Mouse (Mus musculus): Measurements from ENCODE around the gene Hc.

DNA sequence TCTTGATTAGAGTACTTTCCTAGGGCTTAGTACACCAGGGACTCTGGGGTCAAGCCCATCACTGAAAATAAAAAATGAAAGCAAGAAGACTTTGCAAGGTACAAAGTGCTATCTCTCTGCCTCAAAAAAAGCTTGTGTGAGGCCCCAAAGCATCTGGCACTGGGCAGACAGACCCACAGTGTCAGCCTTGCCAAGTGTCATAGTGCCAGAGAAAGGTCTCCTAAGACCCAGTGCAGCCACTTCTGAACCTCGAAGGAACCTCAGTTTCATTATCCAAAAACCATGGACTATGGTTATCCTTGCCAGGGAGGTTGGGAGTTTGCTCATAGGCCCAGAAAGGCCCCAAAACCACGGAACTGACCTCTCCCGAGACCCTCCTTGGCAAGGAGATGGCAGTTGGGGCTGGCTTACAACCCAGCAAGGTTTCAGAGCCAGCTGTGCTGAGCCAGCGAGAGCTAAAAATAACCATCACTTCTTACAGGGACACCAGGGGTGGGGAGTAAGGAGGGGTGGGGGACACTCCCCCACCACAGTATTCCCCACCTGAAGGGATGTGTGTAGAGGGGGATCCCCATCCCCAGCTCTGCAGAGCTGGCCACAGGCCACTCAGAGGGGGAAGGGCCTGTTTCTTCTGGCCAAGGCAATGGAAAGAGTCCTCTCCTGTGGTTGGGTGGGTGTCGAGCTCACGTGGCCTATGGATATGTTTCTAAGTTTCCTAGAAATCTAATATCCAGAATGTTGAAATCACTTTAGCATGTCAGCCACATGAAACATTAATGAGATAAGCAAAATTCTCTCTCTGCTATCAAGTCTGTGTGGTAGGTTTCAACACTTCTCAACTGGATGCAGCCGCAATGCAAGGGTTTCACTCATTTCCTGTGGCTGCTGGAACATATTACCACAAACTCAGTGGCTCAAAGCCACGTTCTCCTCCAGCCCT is 122.7 kb downstream of the Hc start:
- TF ChIP-seq EP300 (IDR thresholded peaks at IDR 0.05; ENCODE audit: low read length) (peak; percentile 50), POLR2AphosphoS2 (IDR thresholded peaks at IDR 0.05; ENCODE audit: low read depth, low read length) (no peak), CTCF (conservative IDR thresholded peaks at IDR 0.05 in 1 of 2, IDR thresholded peaks at IDR 0.05 in 1 of 2; ENCODE audit: low read depth in 2 of 2, low read length in 2 of 2) (no peak), SMC3 (IDR thresholded peaks at IDR 0.05; ENCODE audit: low read depth, low read length) (no peak), SIN3A (IDR thresholded peaks at IDR 0.05; ENCODE audit: low read length) (no peak), MAZ (IDR thresholded peaks at IDR 0.05; ENCODE audit: low read depth, low read length) (0 out of 2 replicates have a peak, but pooled peaks have one; percentile 27)
